Mouse (Mus musculus) CH12.LX (cell line): ENCODE results near the gene Ezh2.

Experiments used
- BHLHE40 ChIP-seq: IDR thresholded peaks from 2 replicates; pipeline ENCODE4 v1.6.1; 2011; ENCODE audit warnings: mild to moderate bottlenecking, low read depth, low read length, improper control_type of control experiment
- CTCF ChIP-seq, 2 experiments: IDR thresholded peaks in 1 of 2; conservative IDR thresholded peaks in 1 of 2; 2 replicates each; pipeline ENCODE4 v1.5.1; 2011 to 2012; ENCODE audit warnings: low read depth in 2 of 2, low read length in 2 of 2, improper control_type of control experiment in 1 of 2, inconsistent platforms in 1 of 2, mild to moderate bottlenecking in 1 of 2, moderate library complexity in 1 of 2
- EP300 ChIP-seq: IDR thresholded peaks from 2 replicates; pipeline ENCODE4 v1.6.1; 2011; ENCODE audit warnings: low read length, improper control_type of control experiment
- HCFC1 ChIP-seq: IDR thresholded peaks from 2 replicates; pipeline ENCODE4 v1.6.1; 2012; ENCODE audit warnings: low read depth, mild to moderate bottlenecking, inconsistent platforms, low read length, improper control_type of control experiment
- IRF4 ChIP-seq: IDR thresholded peaks from 2 replicates; pipeline ENCODE4 v1.6.1; 2014; ENCODE audit warnings: low read depth, mild to moderate bottlenecking, inconsistent platforms, low read length, improper control_type of control experiment
- MXI1 ChIP-seq: IDR thresholded peaks from 2 replicates; pipeline ENCODE4 v1.6.1; 2011; ENCODE audit warnings: mild to moderate bottlenecking, low read depth, low read length, improper control_type of control experiment
- MYC ChIP-seq: IDR thresholded peaks from 2 replicates; pipeline ENCODE4 v1.6.1; 2011; ENCODE audit warnings: low read depth, mild to moderate bottlenecking, improper control_type of control experiment, low read length
- NELFE ChIP-seq: IDR thresholded peaks from 2 replicates; pipeline ENCODE4 v1.6.1; 2011; ENCODE audit warnings: low read depth, low read length, improper control_type of control experiment
- POLR2A ChIP-seq: IDR thresholded peaks from 2 replicates; pipeline ENCODE4 v1.6.1; 2011; ENCODE audit warnings: low read depth, mild to moderate bottlenecking, improper control_type of control experiment, low read length
- UBTF ChIP-seq: IDR thresholded peaks from 2 replicates; pipeline ENCODE4 v1.6.1; 2012; ENCODE audit warnings: low read depth, mild to moderate bottlenecking, inconsistent platforms, low read length, improper control_type of control experiment, moderate library complexity
- USF1 ChIP-seq: IDR thresholded peaks from 2 replicates; pipeline ENCODE4 v1.6.1; 2014; ENCODE audit warnings: low read depth, mild to moderate bottlenecking, inconsistent platforms, low read length, improper control_type of control experiment

DNA sequence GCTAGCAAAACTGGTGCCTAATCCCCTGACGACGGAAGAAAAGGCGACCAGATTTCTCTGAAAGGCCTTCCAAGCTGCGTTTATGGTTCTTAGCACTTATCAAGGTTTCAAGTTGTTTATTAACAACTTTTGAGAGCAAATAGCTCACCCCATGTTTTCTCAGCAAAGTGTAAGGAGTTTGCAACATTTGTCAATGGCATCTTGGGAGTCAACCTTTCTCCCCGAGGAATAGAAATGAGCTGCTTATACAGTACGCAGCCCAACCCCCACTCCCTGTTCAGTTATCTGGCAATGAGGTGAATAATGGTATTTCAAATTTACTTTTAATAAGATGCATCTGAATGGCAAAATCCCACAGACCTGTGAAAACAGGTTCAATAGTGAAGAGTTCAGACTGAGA lies 555 bp upstream of the Ezh2 start:
- no peak for TF ChIP-seq HCFC1
- TF ChIP-seq MXI1, result no peak
- TF ChIP-seq USF1, result no peak
- TF ChIP-seq IRF4, result peak; percentile 51; the same call in 1 of the 2 replicates
- no peak for TF ChIP-seq UBTF
- TF ChIP-seq CTCF (conservative IDR thresholded peaks at IDR 0.05 in 1 of 2, IDR thresholded peaks at IDR 0.05 in 1 of 2; ENCODE audit: low read depth in 2 of 2, low read length in 2 of 2), result no peak
- no peak; the same call in 1 of the 2 replicates for TF ChIP-seq BHLHE40
- no peak for TF ChIP-seq POLR2A
- no peak for TF ChIP-seq EP300
- no peak for TF ChIP-seq NELFE
- TF ChIP-seq MYC, result no peak; the same call in none of the 2 replicates
